Mouse (Mus musculus) hindlimb bud, embryonic 11.5 days (tissue): ENCODE measurements around the gene Rps27a.

Experiments
- DNase-seq: peaks from one replicate; pipeline ENCODE4 v3.0.0-alpha.2; 2012; ENCODE audit warnings: low read depth, low spot score; ENCODE audit errors: extremely low spot score

The Rps27a gene

DNA sequence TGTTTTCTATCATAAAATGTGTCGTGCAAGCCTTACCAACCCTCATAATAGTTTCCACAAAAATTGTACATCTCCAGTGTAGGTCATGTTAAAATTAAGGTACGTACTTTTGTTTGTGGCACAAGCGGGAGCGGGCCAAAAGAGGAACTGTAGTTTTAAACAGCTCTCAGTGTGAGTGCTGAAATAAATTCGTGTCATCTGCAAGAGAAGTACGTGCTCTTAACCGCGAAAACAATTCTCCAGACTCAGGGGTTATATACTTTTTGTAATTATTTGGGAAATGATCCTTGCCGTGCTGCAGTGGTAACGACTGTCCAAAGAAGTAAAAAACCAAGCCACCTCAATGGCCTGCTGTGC lies 33.6 kb downstream of the Rps27a start:
- DNase-seq, result no peak

DNA sequence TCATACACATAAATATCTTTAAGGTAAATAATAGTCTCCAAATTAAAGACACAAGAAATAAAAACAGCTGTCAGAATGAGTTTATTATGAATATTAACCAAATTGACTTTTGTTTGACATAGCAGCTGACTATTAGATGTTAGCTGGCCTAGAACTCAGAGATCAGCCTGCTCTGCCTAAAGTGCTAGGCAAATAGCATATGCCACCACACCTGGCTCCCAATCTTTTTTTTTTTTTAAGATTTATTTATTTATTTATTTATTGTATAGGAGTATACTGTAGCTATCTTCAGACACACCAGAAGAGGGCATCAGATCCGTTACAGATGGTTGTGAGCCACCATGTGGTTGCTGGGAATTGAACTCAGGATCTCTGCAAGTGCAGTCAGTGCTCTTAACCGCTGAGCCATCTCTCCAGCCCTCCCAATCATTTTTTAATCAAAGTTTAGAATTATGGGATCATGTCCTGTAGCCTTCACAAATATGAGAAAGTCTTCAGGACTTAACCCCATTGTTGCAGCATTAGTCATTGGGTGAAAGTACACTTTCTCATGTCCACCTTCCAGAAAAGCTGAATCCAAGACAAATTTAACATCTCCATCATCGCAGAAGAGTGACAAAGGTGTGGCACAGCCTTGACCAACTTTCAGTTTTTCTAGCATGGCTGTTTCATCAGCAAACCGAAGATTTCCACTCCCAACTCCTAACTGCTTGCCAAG lies 34.9 kb downstream of the Rps27a start:
- DNase-seq, result no peak

DNA sequence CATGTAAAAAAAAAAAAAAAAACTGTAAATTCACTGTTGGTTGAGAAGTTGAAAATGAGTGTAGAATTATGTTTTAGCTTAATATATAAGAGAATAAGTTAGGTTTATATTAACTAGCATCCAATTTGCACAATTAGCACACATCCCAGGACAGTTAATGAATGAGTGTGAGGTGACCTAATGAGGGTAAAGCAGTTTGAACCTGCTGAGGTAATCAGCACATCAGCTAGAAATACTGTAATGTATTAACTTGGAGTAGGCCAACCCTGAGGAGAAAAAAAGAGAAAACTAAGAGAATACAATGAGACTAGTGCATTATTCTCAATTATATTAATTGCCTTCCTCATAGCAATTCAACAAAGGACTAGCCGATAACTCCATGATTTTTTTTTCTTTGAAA lies 38.5 kb downstream of the Rps27a start:
- no peak for DNase-seq

DNA sequence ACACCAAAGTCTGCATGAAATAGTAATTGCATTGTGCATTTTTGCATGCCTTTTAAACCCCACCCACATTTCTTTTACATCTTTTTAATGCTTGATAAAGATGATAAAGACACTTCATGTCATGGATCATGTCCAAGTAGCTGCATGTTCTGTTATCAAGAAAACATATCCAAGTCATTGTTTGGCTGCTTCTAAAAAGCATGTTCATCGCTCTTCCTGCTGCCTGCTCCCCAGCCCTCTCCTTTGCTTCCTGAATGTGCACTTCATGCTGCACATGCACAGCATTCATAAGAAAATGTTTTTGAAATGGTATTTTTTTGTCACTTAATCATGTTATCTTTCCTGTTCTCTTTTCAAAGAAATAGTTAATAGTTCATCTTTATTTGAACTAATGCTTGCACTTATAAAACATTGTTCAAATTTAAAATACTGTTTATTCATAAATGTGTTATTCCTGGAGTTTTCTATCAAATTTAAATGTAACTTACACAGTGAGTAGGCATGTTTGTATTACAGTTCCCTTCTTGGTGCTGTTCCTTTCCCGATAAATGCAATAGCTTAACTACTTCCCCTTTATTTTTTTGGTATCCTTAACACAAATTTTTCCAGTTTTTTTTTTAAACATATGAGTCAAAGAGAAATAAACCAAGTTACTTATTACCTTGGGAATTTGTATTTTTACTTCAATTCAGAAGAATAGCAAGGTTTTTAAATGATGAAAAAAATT lies 42.8 kb downstream of the Rps27a start:
- no peak for DNase-seq

DNA sequence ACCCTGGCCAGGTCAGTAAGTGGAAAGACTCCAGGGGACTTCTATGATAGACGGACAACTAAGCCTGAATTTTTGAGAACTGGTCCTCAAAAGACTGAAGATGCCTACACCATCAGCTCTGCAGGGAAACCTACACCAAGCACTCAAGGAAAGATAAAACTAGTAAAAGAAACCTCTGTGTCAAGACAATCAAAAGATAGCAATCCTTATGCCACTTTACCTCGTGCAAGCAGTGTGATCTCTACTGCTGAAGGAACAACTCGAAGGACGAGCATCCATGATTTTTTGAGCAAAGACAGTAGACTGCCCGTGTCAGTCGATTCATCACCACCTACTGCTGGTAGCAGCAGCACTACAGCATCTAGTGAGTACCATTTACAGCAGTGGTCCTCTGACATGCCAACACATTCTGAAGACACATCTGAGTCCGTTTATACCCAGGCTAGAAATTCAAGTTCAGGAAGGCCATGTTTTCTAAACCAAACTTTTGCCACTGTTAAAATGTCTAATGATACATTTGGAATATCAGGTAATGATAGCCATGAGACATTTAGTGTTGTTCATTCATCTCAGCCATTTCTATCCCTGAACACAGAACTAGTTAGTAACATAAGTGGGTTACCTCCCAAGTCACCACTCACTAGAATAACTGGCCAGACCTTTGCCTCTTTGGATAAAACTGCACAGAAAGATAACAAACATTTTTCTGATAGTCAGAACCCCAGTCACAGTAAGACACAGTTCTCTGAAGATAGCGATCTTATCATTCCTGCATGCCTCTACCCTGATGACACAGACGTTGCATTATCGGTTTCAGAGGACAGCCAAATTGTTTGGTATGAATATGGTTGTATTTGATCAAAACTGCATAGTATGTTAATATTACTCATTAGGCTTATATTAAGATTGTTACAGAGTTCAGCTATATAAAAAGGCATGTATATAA lies 43.7 kb downstream of the Rps27a start:
- DNase-seq, result no peak

DNA sequence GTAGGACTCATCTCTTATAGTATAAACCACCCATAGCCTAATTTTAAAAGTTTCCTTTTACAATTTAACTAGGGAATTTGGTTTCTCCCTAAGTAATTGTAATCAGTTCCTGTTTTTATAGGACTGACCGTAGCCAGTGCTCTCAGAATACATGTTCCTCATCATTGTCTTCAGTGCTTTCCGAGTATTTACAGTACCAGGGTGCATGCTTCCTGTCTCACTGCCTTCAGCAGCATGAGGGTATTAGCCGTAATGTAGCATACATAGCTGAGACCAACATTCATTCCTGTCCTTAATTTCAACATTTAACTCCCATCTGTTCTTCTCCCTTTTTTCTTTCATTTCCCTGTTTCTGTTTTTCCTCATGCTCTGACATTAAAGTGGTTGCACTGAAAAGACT lies 50.9 kb downstream of the Rps27a start:
- DNase-seq, result no peak
